Mouse (Mus musculus): ENCODE data around the gene Wdtc1.

- TF ChIP-seq CTCF (conservative IDR thresholded peaks at IDR 0.05 in 1 of 2, IDR thresholded peaks at IDR 0.05 in 1 of 2; ENCODE audit: low read depth in 2 of 2, low read length in 2 of 2): no peak
- no peak for TF ChIP-seq MEF2A (IDR thresholded peaks at IDR 0.05; ENCODE audit: borderline replicate concordance, low read depth, low read length)
Measured at GRCm38 (mm10) chr4:133265759-133266158, 87.5 kb downstream of the Wdtc1 start.
